Mouse (Mus musculus): ENCODE results near the gene Cwc15. TPM values are rescaled to one million over a fixed set of nuclear protein-coding genes. Genes with fewer than 3 reads are reported as not detected.

Cwc15 gene
- total and polyA plus RNA-seq, 2 experiments from 2014 or later: 71.9 to 154 TPM

- H3K4me2 ChIP-seq (ENCODE audit: low read depth): no peak overlapping the region
- H3K36me3 ChIP-seq (ENCODE audit: insufficient read depth): no peaks in the 10 kb centered on the region
- no peaks in the 10 kb centered on the region for H3K9me3 ChIP-seq (ENCODE audit: low read length)
- peak; percentile 94 for ATAC-seq
- WGBS: 6% methylated on average over 4 of the region's 4 CpGs
- peak; percentile 86 for TF ChIP-seq CTCF (IDR thresholded peaks at IDR 0.05; ENCODE audit: low read depth)
- H3K4me1 ChIP-seq (ENCODE audit: insufficient read depth): no peaks in the 10 kb centered on the region
- H3K9ac ChIP-seq: no peak overlapping the region
- no peaks in the 10 kb centered on the region for H3K27me3 ChIP-seq (ENCODE audit: insufficient read depth, low read length)
- DNase-seq: peak; percentile 80
- H3K4me3 ChIP-seq (ENCODE audit: low read depth, low read length): no peak overlapping the region
- H3K27ac ChIP-seq (ENCODE audit: low read depth, low read length): no peak overlapping the region
These were observed 23.1 kb downstream of the Cwc15 start for GRCm38 (mm10) chr9:14523408-14524043.

GRCm38 (mm10) chr9:14530004-14530403, 29.6 kb downstream of the Cwc15 start:
- Histone ChIP-seq H3K9me3 (ENCODE audit: low read length) (no peaks in the 10 kb centered on the region), H3K36me3 (ENCODE audit: insufficient read depth) (no peaks in the 10 kb centered on the region), H3K9ac (no peak overlapping the region), H3K27ac (ENCODE audit: low read depth, low read length) (no peak overlapping the region), H3K4me1 (ENCODE audit: insufficient read depth) (no peaks in the 10 kb centered on the region), H3K27me3 (ENCODE audit: insufficient read depth, low read length) (no peaks in the 10 kb centered on the region), H3K4me3 (ENCODE audit: low read depth, low read length) (no peak overlapping the region), H3K4me2 (ENCODE audit: low read depth) (no peak overlapping the region)
- no peak for TF ChIP-seq CTCF (IDR thresholded peaks at IDR 0.05; ENCODE audit: low read depth)
- no peak for ATAC-seq
- WGBS: 85% methylated on average over 5 of the region's 5 CpGs
- DNase-seq: no peak

- no peak overlapping the region for H3K27ac ChIP-seq (ENCODE audit: low read depth, low read length)
- H3K9ac ChIP-seq: no peak overlapping the region
- WGBS: 23% methylated on average over 3 of the region's 3 CpGs
- no peak overlapping the region for H3K4me2 ChIP-seq (ENCODE audit: low read depth)
- DNase-seq (no peak), ATAC-seq (peak; percentile 79)
- H3K4me3 ChIP-seq (ENCODE audit: low read depth, low read length): no peak overlapping the region
- no peaks in the 10 kb centered on the region for H3K4me1 ChIP-seq (ENCODE audit: insufficient read depth)
- no peaks in the 10 kb centered on the region for H3K36me3 ChIP-seq (ENCODE audit: insufficient read depth)
- no peaks in the 10 kb centered on the region for H3K9me3 ChIP-seq (ENCODE audit: low read length)
- no peaks in the 10 kb centered on the region for H3K27me3 ChIP-seq (ENCODE audit: insufficient read depth, low read length)
- no peak for TF ChIP-seq CTCF (IDR thresholded peaks at IDR 0.05; ENCODE audit: low read depth)
These were observed 31.9 kb downstream of the Cwc15 start for GRCm38 (mm10) chr9:14532283-14532682.

- 94% methylated on average over 2 of the region's 2 CpGs for WGBS
- H3K9me3 ChIP-seq (ENCODE audit: low read length): no peaks in the 10 kb centered on the region
- H3K4me1 ChIP-seq (ENCODE audit: insufficient read depth): no peaks in the 10 kb centered on the region
- no peak overlapping the region for H3K4me2 ChIP-seq (ENCODE audit: low read depth)
- no peaks in the 10 kb centered on the region for H3K36me3 ChIP-seq (ENCODE audit: insufficient read depth)
- H3K27ac ChIP-seq (ENCODE audit: low read depth, low read length): no peak overlapping the region
- H3K9ac ChIP-seq: no peak overlapping the region
- DNase-seq (no peak), ATAC-seq (no peak)
- no peak for TF ChIP-seq CTCF (IDR thresholded peaks at IDR 0.05; ENCODE audit: low read depth)
- no peak overlapping the region for H3K4me3 ChIP-seq (ENCODE audit: low read depth, low read length)
- H3K27me3 ChIP-seq (ENCODE audit: insufficient read depth, low read length): no peaks in the 10 kb centered on the region
These were observed 33.2 kb downstream of the Cwc15 start for GRCm38 (mm10) chr9:14533659-14534058.

- DNase-seq (no peak), ATAC-seq (peak; percentile 18; the same call in 1 of the 2 replicates)
- Histone ChIP-seq H3K4me2 (ENCODE audit: low read depth) (no peak overlapping the region), H3K27me3 (ENCODE audit: insufficient read depth, low read length) (no peaks in the 10 kb centered on the region), H3K36me3 (ENCODE audit: insufficient read depth) (0 out of 2 replicates have a peak, but pooled peaks cover 2% of the 10 kb centered on the region), H3K27ac (ENCODE audit: low read depth, low read length) (no peak overlapping the region), H3K9me3 (ENCODE audit: low read length) (no peaks in the 10 kb centered on the region), H3K4me3 (ENCODE audit: low read depth, low read length) (no peak overlapping the region), H3K9ac (no peak overlapping the region), H3K4me1 (ENCODE audit: insufficient read depth) (no peaks in the 10 kb centered on the region)
- WGBS: 85% methylated on average over 9 of the region's 9 CpGs
- TF ChIP-seq CTCF (IDR thresholded peaks at IDR 0.05; ENCODE audit: low read depth): no peak
These were observed 34.5 kb downstream of the Cwc15 start for GRCm38 (mm10) chr9:14534833-14535456.

- H3K27me3 ChIP-seq (ENCODE audit: insufficient read depth, low read length): no peaks in the 10 kb centered on the region
- TF ChIP-seq CTCF (IDR thresholded peaks at IDR 0.05; ENCODE audit: low read depth): no peak
- H3K36me3 ChIP-seq (ENCODE audit: insufficient read depth): peaks cover 59% of the 10 kb centered on the region
- H3K9me3 ChIP-seq (ENCODE audit: low read length): no peaks in the 10 kb centered on the region
- no peak overlapping the region for H3K27ac ChIP-seq (ENCODE audit: low read depth, low read length)
- no peak overlapping the region for H3K4me2 ChIP-seq (ENCODE audit: low read depth)
- no peak for ATAC-seq
- H3K4me1 ChIP-seq (ENCODE audit: insufficient read depth): no peaks in the 10 kb centered on the region
- 69% methylated on average over 9 of the region's 9 CpGs for WGBS
- no peak for DNase-seq
- no peak overlapping the region for H3K4me3 ChIP-seq (ENCODE audit: low read depth, low read length)
- no peak overlapping the region for H3K9ac ChIP-seq
These were observed 43.8 kb downstream of the Cwc15 start for GRCm38 (mm10) chr9:14544034-14544757.
